Mouse (Mus musculus): ENCODE measurements at regions not wholly inside any gene's neighbourhood (a gene's known extent, or its start where the extent isn't known, plus 50 kb on each side); places are given as distances from the start of the nearest gene placed in this dataset.

- in situ Hi-C loops (cut with MboI, MseI): no loop called here
Observed at GRCm38 (mm10) chr13:102255401-102256371, 437.7 kb upstream of the Cd180 start.

GRCm38 (mm10) chr13:102258207-102258606, 435.2 kb upstream of the Cd180 start:
- in situ Hi-C loops (cut with MboI, MseI): no loop called here

- in situ Hi-C loops (cut with MboI, MseI): no loop called here
Observed at GRCm38 (mm10) chr13:102273818-102274217, 419.5 kb upstream of the Cd180 start.

- in situ Hi-C loops (cut with MboI, MseI): no loop called here
Observed at GRCm38 (mm10) chr13:102275296-102275695, 418.1 kb upstream of the Cd180 start.

DNA sequence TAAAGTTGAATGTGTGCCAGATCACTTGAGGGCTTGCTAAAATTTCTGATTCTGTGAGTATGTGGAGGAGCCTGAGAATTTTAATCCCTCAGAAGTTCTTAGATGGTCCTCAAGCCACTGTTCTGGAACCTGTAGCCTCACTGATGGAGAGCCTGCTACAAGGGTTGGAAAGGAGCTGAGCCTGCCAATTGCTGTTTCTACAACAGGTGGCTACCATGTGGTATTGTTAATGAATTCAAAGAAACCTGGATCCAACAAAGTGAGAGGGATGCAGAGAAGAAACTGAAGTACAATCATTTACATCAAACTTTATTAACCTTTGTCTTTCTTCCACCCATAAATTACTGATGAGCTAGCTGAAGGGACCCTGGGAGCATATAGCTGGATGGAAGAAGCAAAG, 416.5 kb upstream of the Cd180 start:
- in situ Hi-C loops (cut with MboI, MseI): no loop called here

GRCm38 (mm10) chr13:102280198-102280597, 413.2 kb upstream of the Cd180 start:
- in situ Hi-C loops (cut with MboI, MseI): no loop called here

- in situ Hi-C loops (cut with MboI, MseI): no loop called here
Observed at GRCm38 (mm10) chr13:102294451-102294850, 398.9 kb upstream of the Cd180 start.

DNA sequence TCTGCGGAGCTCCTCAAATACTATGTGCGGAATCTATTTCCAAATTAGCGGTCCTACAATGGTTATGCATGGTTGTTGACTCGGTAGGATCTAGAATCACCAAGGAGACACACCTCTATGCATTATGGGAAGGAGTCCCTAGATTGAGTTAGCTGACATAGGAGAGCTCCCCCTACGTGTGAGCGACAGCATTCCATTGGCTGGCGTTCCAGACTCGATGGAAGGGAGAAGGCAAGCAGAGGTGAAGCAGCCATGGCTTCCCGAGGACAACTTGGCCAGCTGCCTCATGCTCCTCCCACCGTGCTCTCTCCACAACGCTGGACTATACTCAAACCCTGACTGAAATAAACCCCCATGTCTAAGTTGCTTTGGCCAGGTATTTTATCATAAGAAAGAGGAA, 398.3 kb upstream of the Cd180 start:
- in situ Hi-C loops (cut with MboI, MseI): no loop called here

GRCm38 (mm10) chr13:102307983-102308382, 385.4 kb upstream of the Cd180 start:
- in situ Hi-C loops (cut with MboI, MseI): loop anchor here (25.0 kb wide), 1 partner anchor 1846 kb away; the partner anchor contains the start of gene Naip1

DNA sequence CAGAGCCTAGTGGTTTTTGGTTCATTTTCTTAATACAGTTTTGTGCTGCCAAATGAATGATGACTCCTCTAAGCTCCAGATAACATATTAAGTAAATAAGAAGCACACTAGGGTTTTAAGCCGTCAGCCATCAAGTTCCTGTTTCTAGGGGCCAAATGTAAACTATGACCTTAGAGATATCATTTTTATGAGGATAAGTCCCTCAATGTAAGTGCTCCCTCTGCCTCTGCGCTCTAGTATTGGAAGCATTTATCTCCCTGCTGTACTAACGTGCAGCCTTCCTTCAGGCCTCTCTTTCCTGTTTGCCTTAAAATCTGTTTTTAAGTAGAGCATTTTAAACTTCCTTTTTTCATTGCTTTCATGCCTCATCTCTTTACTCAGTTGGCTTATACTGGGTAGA, 381.3 kb upstream of the Cd180 start:
- in situ Hi-C loops (cut with MboI, MseI): loop anchor here (25.0 kb wide), 1 partner anchor 1850 kb away; the partner anchor contains the start of gene Naip1

- in situ Hi-C loops (cut with MboI, MseI): loop anchor here (25.0 kb wide), 1 partner anchor 1854 kb away; the partner anchor contains the start of gene Naip1
Observed at GRCm38 (mm10) chr13:102315921-102316692, 377.3 kb upstream of the Cd180 start.

- in situ Hi-C loops (cut with MboI, MseI): loop anchor here (25.0 kb wide), 1 partner anchor 1857 kb away; the partner anchor contains the start of gene Naip1
Observed at GRCm38 (mm10) chr13:102318891-102319404, 374.4 kb upstream of the Cd180 start.

DNA sequence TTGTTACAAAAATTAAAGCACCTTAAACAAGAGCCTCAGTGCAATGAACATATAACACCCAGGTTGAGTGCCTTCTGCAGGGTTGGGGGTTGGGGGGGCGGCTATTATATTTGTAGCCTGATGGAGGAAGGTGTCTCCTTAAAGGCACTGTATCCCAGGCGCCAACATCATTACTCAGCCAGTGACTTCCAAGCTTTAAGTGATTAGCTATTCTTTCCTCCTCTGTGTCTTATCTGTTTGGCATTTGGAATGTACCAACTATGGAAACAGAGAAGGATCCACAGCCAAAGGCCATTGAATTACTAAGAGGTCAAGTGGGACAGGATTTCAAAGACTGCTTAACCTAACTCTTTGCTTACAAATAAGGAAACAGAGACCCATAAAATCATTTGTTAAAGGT, 373.9 kb upstream of the Cd180 start:
- in situ Hi-C loops (cut with MboI, MseI): loop anchor here (25.0 kb wide), 1 partner anchor 1857 kb away; the partner anchor contains the start of gene Naip1

DNA sequence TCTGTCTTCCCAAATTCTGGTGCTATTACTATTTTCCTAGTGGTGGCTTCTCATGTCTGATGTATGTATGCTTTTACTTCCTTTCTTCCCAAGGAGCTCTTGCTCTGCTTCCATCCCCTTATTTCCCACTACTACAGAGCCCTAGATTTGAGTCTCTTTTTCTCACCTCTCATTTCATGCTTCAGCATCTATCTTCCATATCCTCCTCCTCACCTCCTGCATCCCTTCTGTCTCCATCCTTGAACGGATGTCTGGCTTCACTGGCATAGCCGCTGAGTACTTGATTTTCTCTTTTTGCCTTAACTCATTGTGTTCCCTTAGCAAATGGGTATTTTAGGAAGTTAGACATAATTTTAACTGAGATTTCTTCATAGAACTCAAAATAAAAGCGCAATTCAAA, 369.5 kb upstream of the Cd180 start:
- in situ Hi-C loops (cut with MboI, MseI): loop anchor here (25.0 kb wide), 1 partner anchor 1862 kb away; the partner anchor contains the start of gene Naip1

GRCm38 (mm10) chr13:102326003-102326402, 367.4 kb upstream of the Cd180 start:
- in situ Hi-C loops (cut with MboI, MseI): loop anchor here (25.0 kb wide), 1 partner anchor 311 kb away; no protein-coding TSS in a partner anchor

DNA sequence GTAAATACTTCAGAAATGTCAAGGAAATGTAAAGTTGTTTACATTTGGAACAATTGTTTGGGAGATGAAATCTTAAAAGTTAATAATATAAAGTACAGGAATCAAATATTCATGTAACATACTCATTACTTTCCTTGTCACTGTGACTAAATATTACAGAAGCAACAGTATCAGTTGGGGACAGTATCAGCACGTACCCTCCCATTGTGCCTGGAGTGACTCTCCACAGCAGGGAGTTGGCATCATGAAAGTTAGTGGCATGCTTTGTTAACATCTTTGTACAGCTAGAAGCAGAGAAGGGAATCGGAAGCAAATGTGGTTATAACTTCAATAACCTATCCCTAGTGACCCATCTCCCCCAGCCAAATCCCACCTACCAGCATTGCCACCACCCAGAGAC, 366.8 kb upstream of the Cd180 start:
- in situ Hi-C loops (cut with MboI, MseI): loop anchor here (25.0 kb wide), 1 partner anchor 311 kb away; no protein-coding TSS in a partner anchor

DNA sequence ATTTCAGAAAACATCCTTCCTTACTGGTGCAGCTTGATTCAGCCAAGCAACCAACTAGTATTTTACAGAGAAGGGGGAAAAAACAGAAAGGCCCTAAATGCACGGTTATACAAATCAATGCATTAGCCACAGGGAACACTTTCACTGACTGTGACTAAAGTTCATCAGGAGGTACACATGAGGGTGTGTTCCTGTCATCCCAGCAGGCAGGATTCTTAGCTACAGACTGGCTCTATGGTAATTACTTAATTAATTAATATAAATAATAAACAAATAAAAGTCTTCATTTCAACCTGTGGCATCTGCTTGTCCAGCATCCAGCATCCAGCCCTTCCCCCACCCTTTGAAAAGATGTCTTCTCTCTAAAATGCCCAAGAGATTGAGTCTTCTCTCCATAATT, 359.7 kb upstream of the Cd180 start:
- in situ Hi-C loops (cut with MboI, MseI): loop anchor here (25.0 kb wide), 1 partner anchor 304 kb away; no protein-coding TSS in a partner anchor

- in situ Hi-C loops (cut with MboI, MseI): loop anchor here (25.0 kb wide), 1 partner anchor 303 kb away; no protein-coding TSS in a partner anchor
Observed at GRCm38 (mm10) chr13:102334131-102334534, 359.2 kb upstream of the Cd180 start.

- in situ Hi-C loops (cut with MboI, MseI): loop anchor here (25.0 kb wide), 1 partner anchor 294 kb away; no protein-coding TSS in a partner anchor
Observed at GRCm38 (mm10) chr13:102343236-102343635, 350.1 kb upstream of the Cd180 start.

GRCm38 (mm10) chr13:102344606-102345269, 348.6 kb upstream of the Cd180 start:
- in situ Hi-C loops (cut with MboI, MseI): loop anchor here (25.0 kb wide), 1 partner anchor 293 kb away; no protein-coding TSS in a partner anchor

DNA sequence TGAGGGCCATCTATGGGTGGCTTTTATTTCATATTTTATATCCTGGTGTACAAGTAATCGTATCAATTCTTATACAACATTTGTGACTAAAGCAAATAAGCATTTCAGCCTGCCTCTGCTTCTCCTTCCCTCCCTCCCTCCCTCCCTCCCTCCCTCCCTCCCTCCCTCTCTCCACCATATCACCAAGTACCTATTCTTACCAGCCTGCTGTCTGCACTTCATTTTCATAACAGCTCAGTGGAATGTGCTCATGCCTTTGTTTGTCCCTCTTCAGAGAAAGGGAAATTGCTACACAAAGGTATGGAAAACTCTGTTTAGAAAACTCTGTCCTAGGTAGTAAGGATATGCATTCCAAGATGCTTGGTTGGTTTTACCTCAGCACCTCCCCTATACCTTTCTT, 343.9 kb upstream of the Cd180 start:
- in situ Hi-C loops (cut with MboI, MseI): loop anchor here (25.0 kb wide), 1 partner anchor 288 kb away; no protein-coding TSS in a partner anchor

All from T-helper 2 cell (primary cell).